Mouse (Mus musculus) C2C12 (cell line): ENCODE data around the gene Slc1a5.

Experiments
- CTCF ChIP-seq: IDR thresholded peaks from one replicate; pipeline ENCODE4 v1.5.1; 2011; ENCODE audit not compliant: control insufficient read depth, insufficient read depth, insufficient read length
- MAX ChIP-seq: IDR thresholded peaks from one replicate; pipeline ENCODE4 v1.6.1; 2011; ENCODE audit warnings: mild to moderate bottlenecking, control low read depth
- MYOD1 ChIP-seq: IDR thresholded peaks from one replicate; pipeline ENCODE4 v1.6.1; 2011; ENCODE audit warnings: low read depth; ENCODE audit not compliant: control insufficient read depth, insufficient read length

DNA sequence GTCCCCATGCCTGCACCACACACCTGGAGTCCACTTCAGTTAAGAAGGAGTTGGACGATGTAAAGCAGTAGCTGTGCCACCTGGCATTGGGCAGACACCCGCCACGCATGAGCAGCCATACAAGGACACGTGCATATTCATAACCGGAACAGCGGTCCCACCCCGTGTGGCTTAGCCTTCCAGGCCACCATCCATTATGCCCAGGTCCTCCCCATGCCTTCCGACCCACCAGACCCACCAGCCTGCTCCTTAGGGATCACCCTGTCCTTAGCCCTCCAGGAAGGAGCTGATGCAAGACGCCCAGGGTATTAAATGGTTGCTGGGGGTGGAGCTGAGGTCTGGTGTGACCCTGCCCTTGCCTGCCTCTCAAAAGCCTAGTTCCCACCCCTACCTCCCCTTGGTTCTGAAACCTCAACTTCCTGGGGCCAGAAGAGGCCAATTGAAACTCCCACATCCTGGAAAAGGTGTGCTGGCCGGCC lies 3.4 kb downstream of the Slc1a5 start:
- TF ChIP-seq CTCF (no peak), MAX (no peak), MYOD1 (no peak)
